In the genomic region with DNA sequence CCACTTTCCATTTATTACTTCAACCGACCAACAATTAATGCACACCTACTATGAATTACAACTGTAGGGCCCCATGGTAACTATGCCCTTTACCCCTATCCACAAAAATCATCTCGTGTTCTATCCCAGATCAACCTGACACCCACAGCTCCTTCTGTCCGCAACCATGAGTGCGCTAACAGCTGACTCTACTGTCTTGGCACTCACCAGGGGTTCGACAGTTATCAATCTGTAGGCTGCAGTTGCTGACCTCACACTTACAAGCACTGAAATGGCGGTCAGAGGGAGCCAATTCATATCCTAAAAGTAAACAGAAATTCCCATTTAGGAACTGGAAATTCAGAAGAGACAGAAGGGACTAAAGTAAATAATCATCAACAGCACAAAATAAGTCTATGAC, we compare ENCODE assay signal across 17 mouse cellular contexts.
"Had no signal": no experiment of that assay in that cellular context is flagged by ENCODE, and none has a peak within 500 bp of the region (broad histone marks: within the 10 kb centered on the region; RNA-seq: fewer than 3 reads in every experiment).

No protein-coding gene starts in this region.

- DNase-seq: lung, adult 2 months; lung, postnatal 10 days; lung, postnatal 4 days; midbrain, embryonic 14.5 days; retina, postnatal 1 day; right cerebral cortex, adult 18-20 months; right cerebral cortex, postnatal 25 days; right cerebral cortex, postnatal 4 days; spleen, adult 18-20 months; thymus, adult 2 months; thymus, postnatal 25 days; thymus, postnatal 4 days had no signal

- H3K9me3 ChIP-seq: midbrain, embryonic 10.5 days; midbrain, embryonic 12.5 days; neural tube, embryonic 13.5 days; neural tube, embryonic 15.5 days had no signal

- H3K36me3 ChIP-seq: midbrain, embryonic 12.5 days; neural tube, embryonic 15.5 days had no signal

- ATAC-seq: midbrain, embryonic 16.5 days had no signal

- H3K9ac ChIP-seq: midbrain, embryonic 12.5 days; neural tube, embryonic 13.5 days; neural tube, embryonic 15.5 days had no signal

- H3K27ac ChIP-seq: midbrain, embryonic 10.5 days; midbrain, embryonic 12.5 days; neural tube, embryonic 13.5 days; neural tube, embryonic 15.5 days had no signal

- H3K27me3 ChIP-seq: neural tube, embryonic 13.5 days had no signal

- H3K4me3 ChIP-seq: midbrain, embryonic 10.5 days; midbrain, embryonic 12.5 days had no signal
